Mouse (Mus musculus): ENCODE measurements at regions not wholly inside any gene's neighbourhood (a gene's known extent, or its start where the extent isn't known, plus 50 kb on each side); places are given as distances from the start of the nearest gene placed in this dataset.

DNA sequence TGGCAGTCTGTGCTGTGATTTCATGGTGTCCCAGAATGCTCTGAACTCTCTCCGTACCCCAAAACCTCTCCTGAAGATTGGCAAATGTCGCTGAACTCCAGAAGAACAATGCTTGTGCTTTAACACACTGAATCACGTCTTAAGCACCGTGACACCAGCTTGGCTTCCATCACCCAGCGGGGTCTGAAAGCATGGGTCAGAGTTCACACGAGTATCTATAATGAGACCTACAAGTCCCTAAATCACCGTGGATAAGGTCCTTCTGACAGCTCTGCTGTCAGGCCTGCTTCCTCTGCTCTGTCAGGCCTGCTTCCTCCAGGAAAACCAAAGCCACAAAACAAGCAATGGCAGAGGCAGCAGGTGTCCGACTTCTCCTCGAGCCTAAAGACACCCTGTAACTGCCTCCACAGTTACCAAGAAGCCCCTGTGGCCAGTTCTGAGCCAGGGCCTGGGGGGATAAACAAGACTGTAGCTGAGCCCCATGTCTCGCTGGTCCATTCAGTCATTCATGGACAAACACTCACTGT is 229.1 kb upstream of the A430005L14Rik start:
- no peak for TF ChIP-seq EP300 (IDR thresholded peaks at IDR 0.05; ENCODE audit: insufficient read depth, low read depth, low read length)
- no peak for TF ChIP-seq POLR2A (IDR thresholded peaks at IDR 0.05; ENCODE audit: insufficient read depth, low read depth, low read length)
